Mouse (Mus musculus): Measurements from ENCODE around the gene Rtn4rl2. TPM values are rescaled to one million over a fixed set of nuclear protein-coding genes. Genes with fewer than 3 reads are reported as not detected.

The Rtn4rl2 gene
- polyA plus RNA-seq, 1 experiment from 2014 or later: 7.9 TPM

- Histone ChIP-seq H3K27me3 (peaks cover 37% of the 10 kb centered on the region), H3K4me3 (replicated peaks) (peak overlapping the region; percentile 48), H3K9ac (peak overlapping the region; percentile 73), H3K4me1 (peaks cover 34% of the 10 kb centered on the region), H3K27ac (peak overlapping the region; percentile 82), H3K36me3 (replicated peaks) (no peaks in the 10 kb centered on the region), H3K4me2 (peak overlapping the region; percentile 94), H3K9me3 (no peaks in the 10 kb centered on the region)
- 0 out of 2 replicates have a peak, but pooled peaks have one; percentile 1 for ATAC-seq (ENCODE audit: low FRiP score)
- WGBS: under 1% methylated on average over 47 of the region's 47 CpGs
Observed at GRCm38 (mm10) chr2:84838993-84839980, 47.2 kb downstream of the Rtn4rl2 start.

DNA sequence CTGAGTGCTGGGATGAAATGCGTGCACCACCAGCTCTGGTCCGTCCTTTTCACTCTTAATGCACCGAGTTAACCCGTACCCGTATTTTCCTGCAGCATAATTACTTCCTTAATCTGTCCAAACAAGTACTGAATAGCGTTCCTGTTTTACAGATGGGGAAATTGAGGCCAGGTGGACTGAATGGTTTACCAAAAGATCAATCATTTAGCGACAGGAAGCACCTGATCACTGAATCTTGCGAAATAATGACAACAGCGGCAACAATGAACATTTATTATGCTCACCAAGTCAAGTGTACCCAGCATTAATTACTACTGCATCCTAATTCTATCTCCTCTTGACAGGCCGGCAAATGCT is 47.9 kb downstream of the Rtn4rl2 start, which contains the start of gene Slc43a1:
Gene Slc43a1, plus strand, starts transcription at position 258 of the 357 bp plus-strand sequence.
- Histone ChIP-seq H3K4me1 (peaks cover 34% of the 10 kb centered on the region), H3K9ac (peak within 1 kb of the TSS; percentile 73), H3K36me3 (replicated peaks) (no peaks in the 10 kb centered on the region), H3K27me3 (peaks cover 37% of the 10 kb centered on the region), H3K4me2 (peak within 1 kb of the TSS; percentile 94), H3K4me3 (replicated peaks) (peak within 1 kb of the TSS; percentile 48), H3K27ac (no peak within 1 kb of the TSS), H3K9me3 (no peaks in the 10 kb centered on the region)
- no peak for ATAC-seq (ENCODE audit: low FRiP score)
- WGBS: 13% methylated on average over 10 of the region's 10 CpGs

GRCm38 (mm10) chr2:84837817-84838592 is 48.5 kb downstream of the Rtn4rl2 start:
- H3K36me3 ChIP-seq (replicated peaks): no peaks in the 10 kb centered on the region
- H3K4me2 ChIP-seq: peak overlapping the region; percentile 94; the same call in 1 of the 2 replicates
- no peak overlapping the region for H3K4me3 ChIP-seq (replicated peaks)
- 36% methylated on average over 9 of the region's 9 CpGs for WGBS
- H3K9ac ChIP-seq: no peak overlapping the region
- peaks cover 37% of the 10 kb centered on the region for H3K27me3 ChIP-seq
- peaks cover 34% of the 10 kb centered on the region for H3K4me1 ChIP-seq
- H3K9me3 ChIP-seq: no peaks in the 10 kb centered on the region
- ATAC-seq (ENCODE audit: low FRiP score): no peak
- no peak overlapping the region for H3K27ac ChIP-seq

DNA sequence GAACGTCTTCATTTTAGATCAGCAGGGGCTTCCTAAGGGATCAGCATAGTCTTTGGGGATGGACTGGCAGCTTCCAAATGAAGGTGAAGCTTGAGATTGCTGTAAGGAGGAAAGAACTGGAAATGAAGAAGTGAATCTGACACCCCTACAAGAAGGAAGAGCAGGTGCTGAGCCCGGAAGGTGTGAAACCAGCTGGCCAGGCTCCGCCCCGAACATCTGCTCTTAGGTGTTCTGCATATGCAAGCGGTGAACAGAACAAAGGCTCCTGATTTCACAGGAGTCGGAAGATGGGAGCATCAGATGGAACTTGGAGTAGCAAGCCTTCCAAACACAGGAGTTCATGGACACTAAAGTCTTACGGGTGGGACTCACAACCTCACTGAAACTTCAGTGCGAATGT is 49.4 kb downstream of the Rtn4rl2 start:
- peaks cover 33% of the 10 kb centered on the region for H3K4me1 ChIP-seq
- no peak for ATAC-seq (ENCODE audit: low FRiP score)
- H3K36me3 ChIP-seq (replicated peaks): no peaks in the 10 kb centered on the region
- H3K9ac ChIP-seq: no peak overlapping the region
- H3K9me3 ChIP-seq: no peaks in the 10 kb centered on the region
- peaks cover 37% of the 10 kb centered on the region for H3K27me3 ChIP-seq
- no peak overlapping the region for H3K4me2 ChIP-seq
- WGBS: 64% methylated on average over 8 of the region's 8 CpGs
- no peak overlapping the region for H3K4me3 ChIP-seq (replicated peaks)
- no peak overlapping the region for H3K27ac ChIP-seq

GRCm38 (mm10) chr2:84831666-84832391 is 54.7 kb downstream of the Rtn4rl2 start:
- H3K4me1 ChIP-seq: peaks cover 14% of the 10 kb centered on the region
- H3K9ac ChIP-seq: no peak overlapping the region
- peaks cover 4% of the 10 kb centered on the region; the same call in 1 of the 2 replicates for H3K27me3 ChIP-seq
- no peak overlapping the region for H3K4me3 ChIP-seq (replicated peaks)
- ATAC-seq (ENCODE audit: low FRiP score): peak; percentile 57
- no peaks in the 10 kb centered on the region for H3K9me3 ChIP-seq
- peak overlapping the region; percentile 57 for H3K27ac ChIP-seq
- 33% methylated on average over 10 of the region's 10 CpGs for WGBS
- peaks cover 13% of the 10 kb centered on the region for H3K36me3 ChIP-seq (replicated peaks)
- H3K4me2 ChIP-seq: no peak overlapping the region

DNA sequence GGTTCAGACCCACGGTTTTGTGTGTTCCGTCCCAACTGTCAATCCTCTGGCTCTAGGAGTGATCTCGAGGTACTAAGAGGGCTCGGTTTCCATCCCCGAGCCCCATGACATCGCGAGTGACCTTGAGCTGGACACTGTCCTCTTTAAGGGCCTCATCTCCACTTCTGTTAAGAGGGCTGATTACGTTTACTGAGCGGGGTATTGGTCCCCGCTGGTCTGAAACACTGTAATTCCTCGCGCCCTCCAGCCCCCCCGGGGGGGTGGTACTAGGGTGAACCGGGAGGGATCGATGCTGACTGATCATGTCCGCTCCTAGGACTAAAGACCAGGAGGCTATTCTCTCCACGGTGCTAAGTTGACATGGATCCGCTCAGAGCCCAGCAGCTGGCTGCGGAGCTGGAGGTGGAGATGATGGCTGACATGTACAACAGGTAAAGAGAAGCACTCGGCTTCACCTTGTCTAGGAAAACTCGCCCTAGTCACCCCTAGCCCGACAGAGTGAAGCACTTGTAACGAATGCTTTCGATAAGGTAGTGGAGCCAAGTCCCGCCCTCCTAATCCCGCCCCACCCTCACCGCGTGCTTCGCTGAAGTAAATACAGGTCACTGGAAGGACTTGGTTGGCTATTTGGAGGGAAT is 59.1 kb downstream of the Rtn4rl2 start:
- ATAC-seq (ENCODE audit: low FRiP score): peak; percentile 39
- peaks cover 16% of the 10 kb centered on the region for H3K4me1 ChIP-seq
- H3K9me3 ChIP-seq: no peaks in the 10 kb centered on the region
- WGBS: under 1% methylated on average over 29 of the region's 29 CpGs
- H3K4me2 ChIP-seq: peak overlapping the region; percentile 98
- H3K27ac ChIP-seq: no peak overlapping the region
- 0 out of 2 replicates have a peak, but pooled peaks cover 3% of the 10 kb centered on the region for H3K27me3 ChIP-seq
- peak overlapping the region; percentile 86 for H3K4me3 ChIP-seq (replicated peaks)
- peak overlapping the region; percentile 61 for H3K9ac ChIP-seq
- H3K36me3 ChIP-seq (replicated peaks): peaks cover 13% of the 10 kb centered on the region

- 0 out of 2 replicates have a peak, but pooled peaks cover 3% of the 10 kb centered on the region for H3K27me3 ChIP-seq
- peaks cover 16% of the 10 kb centered on the region for H3K4me1 ChIP-seq
- H3K9me3 ChIP-seq: no peaks in the 10 kb centered on the region
- under 1% methylated on average over 34 of the region's 34 CpGs for WGBS
- peak within 1 kb of the TSS; percentile 98 for H3K4me2 ChIP-seq
- H3K36me3 ChIP-seq (replicated peaks): peaks cover 13% of the 10 kb centered on the region
- H3K4me3 ChIP-seq (replicated peaks): peak within 1 kb of the TSS; percentile 86
- H3K27ac ChIP-seq: peak within 1 kb of the TSS; percentile 31; the same call in 1 of the 2 replicates
- ATAC-seq (ENCODE audit: low FRiP score): peak; percentile 94
- H3K9ac ChIP-seq: peak within 1 kb of the TSS; percentile 61
Observed at GRCm38 (mm10) chr2:84826488-84827282, 59.8 kb downstream of the Rtn4rl2 start, which contains the start of gene Timm10. Timm10 (plus strand) TSS chr2:84826997.

GRCm38 (mm10) chr2:84823237-84823636 is 63.3 kb downstream of the Rtn4rl2 start:
- Histone ChIP-seq H3K36me3 (replicated peaks) (no peaks in the 10 kb centered on the region), H3K9me3 (no peaks in the 10 kb centered on the region), H3K27ac (no peak overlapping the region), H3K9ac (no peak overlapping the region), H3K4me1 (peaks cover 12% of the 10 kb centered on the region), H3K4me2 (no peak overlapping the region), H3K27me3 (peaks cover 12% of the 10 kb centered on the region; the same call in 1 of the 2 replicates), H3K4me3 (replicated peaks) (no peak overlapping the region)
- no peak for ATAC-seq (ENCODE audit: low FRiP score)
- 46% methylated on average over 2 of the region's 2 CpGs for WGBS

DNA sequence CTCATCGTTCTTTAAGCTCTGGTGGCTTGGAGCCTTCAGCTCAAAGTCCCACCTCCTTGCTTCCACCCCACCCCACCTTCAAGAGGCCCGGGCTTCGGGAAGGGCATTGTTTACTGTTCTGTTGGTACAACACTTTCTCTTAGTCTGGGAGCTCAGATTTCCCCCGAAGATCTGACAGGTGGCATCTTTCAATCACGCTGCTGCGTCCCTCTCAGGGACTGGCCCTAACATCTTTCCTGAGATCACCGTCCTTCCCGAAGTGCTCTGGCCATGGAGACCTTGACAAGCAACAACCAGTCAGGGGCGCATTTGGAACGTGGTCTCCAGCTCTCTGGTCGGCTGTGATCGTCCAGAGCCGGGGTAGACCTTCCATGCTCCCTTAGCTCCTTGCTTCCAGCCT is 64.0 kb downstream of the Rtn4rl2 start, which contains the start of gene Smtnl1:
Gene Smtnl1, minus strand, starts transcription at position 101 of the 400 bp plus-strand sequence.
- no peak within 1 kb of the TSS for H3K9ac ChIP-seq
- ATAC-seq (ENCODE audit: low FRiP score): no peak
- no peak within 1 kb of the TSS for H3K27ac ChIP-seq
- H3K4me2 ChIP-seq: no peak within 1 kb of the TSS
- peaks cover 12% of the 10 kb centered on the region; the same call in 1 of the 2 replicates for H3K27me3 ChIP-seq
- no peaks in the 10 kb centered on the region for H3K36me3 ChIP-seq (replicated peaks)
- no peaks in the 10 kb centered on the region for H3K9me3 ChIP-seq
- H3K4me1 ChIP-seq: peaks cover 5% of the 10 kb centered on the region
- WGBS: 69% methylated on average over 13 of the region's 13 CpGs
- H3K4me3 ChIP-seq (replicated peaks): no peak within 1 kb of the TSS

Measured in forebrain, embryonic 12.5 days (tissue).